Mouse (Mus musculus): Measurements from ENCODE around the gene Olfr1537. TPM values are rescaled to one million over a fixed set of nuclear protein-coding genes. Genes with fewer than 3 reads are reported as not detected.

Olfr1537 gene
- polyA plus RNA-seq (2016; fragmentation: Nextera tagmentation; extraction: Ambion mirVana) = not detected in 2 replicates

DNA sequence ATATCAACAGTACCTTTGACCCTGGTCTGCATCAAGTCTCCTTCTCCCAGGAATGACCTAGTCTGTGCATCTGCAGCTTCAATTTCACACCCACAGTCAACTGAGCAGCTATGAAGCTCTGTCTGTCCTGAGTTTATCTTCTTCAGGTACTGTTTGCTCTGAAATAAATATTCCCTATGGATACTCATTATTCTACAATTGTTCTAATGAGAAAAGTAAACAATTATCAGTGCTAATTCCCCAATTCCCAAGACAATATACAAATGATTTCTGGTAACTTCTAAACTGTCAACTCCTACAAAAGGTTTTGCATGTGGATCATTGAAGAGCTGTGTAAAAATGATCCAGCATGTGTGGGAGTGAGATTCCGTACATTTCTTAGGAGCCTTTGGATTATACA is at the start of gene Olfr1537:
Gene Olfr1537, minus strand, starts transcription at position 101 of the 400 bp plus-strand sequence.
- Histone ChIP-seq H3K4me1 (no peaks in the 10 kb centered on the region), H3K9me3 (no peaks in the 10 kb centered on the region), H3K36me3 (replicated peaks) (no peaks in the 10 kb centered on the region), H3K27ac (no peak within 1 kb of the TSS), H3K4me3 (no peak within 1 kb of the TSS), H3K27me3 (ENCODE audit: poor library complexity, severe bottlenecking) (no peaks in the 10 kb centered on the region)
- no peak for DNase-seq (ENCODE audit: extremely low spot score, low spot score)
- WGBS = 93% methylated on average over 1 of the region's 1 CpGs

DNA sequence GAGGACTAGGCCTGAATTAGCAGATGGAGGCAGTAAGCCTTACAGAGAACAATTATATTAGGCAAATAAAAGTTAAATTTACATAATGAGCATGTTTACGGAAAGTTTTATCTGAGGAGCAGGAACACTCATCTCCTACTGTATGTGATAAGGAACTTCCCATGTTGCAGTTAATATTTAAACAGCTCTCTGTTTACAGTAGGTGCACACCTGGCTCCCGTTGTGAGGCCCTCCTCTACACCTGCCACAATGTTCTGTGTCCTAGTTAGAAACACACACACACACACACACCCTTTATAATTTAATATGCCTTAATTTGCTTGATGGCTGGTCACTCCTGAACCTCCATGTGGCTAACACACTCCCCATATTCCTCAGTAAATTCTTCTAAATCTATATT is 37.3 kb upstream of the Olfr1537 start:
- WGBS = 86% methylated on average over 2 of the region's 2 CpGs

DNA sequence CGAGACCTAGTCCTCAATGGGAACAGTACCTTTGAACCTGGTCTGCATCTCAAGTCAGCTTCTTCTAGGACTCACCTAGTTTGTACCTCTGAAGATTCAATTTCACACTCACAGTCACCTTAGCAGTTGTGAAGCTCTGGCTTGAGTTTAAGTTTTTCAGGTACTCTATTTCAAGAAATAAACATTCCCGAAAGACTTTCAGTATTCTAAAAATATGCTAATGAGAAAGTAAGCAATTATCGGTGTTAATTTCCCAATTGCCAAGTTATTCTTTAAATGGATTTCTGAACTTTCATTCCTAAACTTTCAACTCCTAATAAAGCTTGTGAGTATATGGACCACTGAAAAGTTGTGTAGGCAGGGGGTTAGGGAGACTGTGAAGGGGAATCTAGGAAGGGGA is 26.9 kb upstream of the Olfr1537 start, which contains the start of gene Olfr945:
Gene Olfr945, minus strand, starts transcription at position 101 of the 400 bp plus-strand sequence.
- H3K36me3 ChIP-seq (replicated peaks) = no peaks in the 10 kb centered on the region

More for the DNA sequence above, 37.3 kb upstream of the Olfr1537 start:
- no peak overlapping the region for H3K4me3 ChIP-seq
- no peak overlapping the region for H3K27ac ChIP-seq
- H3K9me3 ChIP-seq = no peaks in the 10 kb centered on the region
- H3K4me1 ChIP-seq = no peaks in the 10 kb centered on the region
- H3K27me3 ChIP-seq (ENCODE audit: poor library complexity, severe bottlenecking) = no peaks in the 10 kb centered on the region
- H3K36me3 ChIP-seq (replicated peaks) = no peaks in the 10 kb centered on the region
- no peak for DNase-seq (ENCODE audit: extremely low spot score, low spot score)

DNA sequence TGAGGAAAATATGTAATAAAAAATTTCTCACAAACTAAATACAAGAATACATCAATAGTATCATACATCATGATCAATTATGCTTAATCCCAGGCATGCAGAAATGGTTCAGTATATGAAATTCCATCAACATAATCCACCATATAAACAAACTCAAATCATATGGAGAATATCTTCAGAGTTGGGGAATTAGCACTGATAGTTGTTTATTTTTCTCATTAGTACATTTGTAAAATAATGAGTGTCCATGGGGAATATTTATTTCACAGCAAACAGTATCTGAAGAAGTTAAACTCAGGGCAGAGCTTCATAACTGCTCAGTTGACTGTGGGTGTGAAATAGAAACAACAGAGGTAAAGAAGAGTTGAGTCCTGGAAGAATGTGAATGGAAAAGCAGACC is 48.2 kb downstream of the Olfr1537 start, which contains the start of gene Olfr944:
Gene Olfr944, plus strand, starts transcription at position 301 of the 400 bp plus-strand sequence.
- no peak for DNase-seq (ENCODE audit: extremely low spot score, low spot score)
- H3K4me1 ChIP-seq = no peaks in the 10 kb centered on the region

More for the DNA sequence above, 26.9 kb upstream of the Olfr1537 start, which contains the start of gene Olfr945:
- H3K4me1 ChIP-seq = no peaks in the 10 kb centered on the region
- no peak within 1 kb of the TSS for H3K4me3 ChIP-seq
- no peaks in the 10 kb centered on the region for H3K9me3 ChIP-seq
- no peaks in the 10 kb centered on the region for H3K27me3 ChIP-seq (ENCODE audit: poor library complexity, severe bottlenecking)
- no peak within 1 kb of the TSS for H3K27ac ChIP-seq
- WGBS = 89% methylated on average over 3 of the region's 3 CpGs
- no peak for DNase-seq (ENCODE audit: extremely low spot score, low spot score)

More for the DNA sequence above, 48.2 kb downstream of the Olfr1537 start, which contains the start of gene Olfr944:
- Histone ChIP-seq H3K27ac (no peak within 1 kb of the TSS), H3K4me3 (no peak within 1 kb of the TSS), H3K27me3 (ENCODE audit: poor library complexity, severe bottlenecking) (no peaks in the 10 kb centered on the region), H3K36me3 (replicated peaks) (no peaks in the 10 kb centered on the region), H3K9me3 (no peaks in the 10 kb centered on the region)

Other genes starting within 250 kb of the Olfr1537 start
- gene Olfr146, start 226.6 kb downstream of the Olfr1537 start, polyA plus RNA-seq (2016; fragmentation: Nextera tagmentation; extraction: Ambion mirVana) = not detected in 2 replicates
- not detected in 2 replicates for gene Olfr937, start 185.0 kb downstream of the Olfr1537 start, polyA plus RNA-seq (2016; fragmentation: Nextera tagmentation; extraction: Ambion mirVana)
- gene Olfr938, start 171.1 kb downstream of the Olfr1537 start, polyA plus RNA-seq (2016; fragmentation: Nextera tagmentation; extraction: Ambion mirVana) = not detected in 2 replicates
- gene Olfr27, start 121.9 kb downstream of the Olfr1537 start, polyA plus RNA-seq (2016; fragmentation: Nextera tagmentation; extraction: Ambion mirVana) = not detected in 2 replicates
- not detected in 2 replicates for gene Olfr943, start 83.7 kb downstream of the Olfr1537 start, polyA plus RNA-seq (2016; fragmentation: Nextera tagmentation; extraction: Ambion mirVana)
- gene Olfr944, start 48.1 kb downstream of the Olfr1537 start, polyA plus RNA-seq (2016; fragmentation: Nextera tagmentation; extraction: Ambion mirVana) = not detected in 2 replicates
- not detected in 2 replicates for gene Olfr945, start 26.8 kb upstream of the Olfr1537 start, polyA plus RNA-seq (2016; fragmentation: Nextera tagmentation; extraction: Ambion mirVana)
- gene Olfr948, start 76.1 kb upstream of the Olfr1537 start, polyA plus RNA-seq (2016; fragmentation: Nextera tagmentation; extraction: Ambion mirVana) = not detected in 2 replicates
- gene Olfr951, start 137.4 kb upstream of the Olfr1537 start, polyA plus RNA-seq (2016; fragmentation: Nextera tagmentation; extraction: Ambion mirVana) = not detected in 2 replicates
- gene Olfr952, start 177.2 kb upstream of the Olfr1537 start, polyA plus RNA-seq (2016; fragmentation: Nextera tagmentation; extraction: Ambion mirVana) = not detected in 2 replicates
- not detected in 2 replicates for gene Olfr954, start 206.7 kb upstream of the Olfr1537 start, polyA plus RNA-seq (2016; fragmentation: Nextera tagmentation; extraction: Ambion mirVana)
- not detected in 2 replicates for gene Olfr955, start 221.9 kb upstream of the Olfr1537 start, polyA plus RNA-seq (2016; fragmentation: Nextera tagmentation; extraction: Ambion mirVana)
- gene Olfr44, start 244.0 kb upstream of the Olfr1537 start, polyA plus RNA-seq (2016; fragmentation: Nextera tagmentation; extraction: Ambion mirVana) = not detected in 2 replicates

Measured in forebrain, embryonic 10.5 days (tissue).